Mouse (Mus musculus): ENCODE results near the gene Cnn1. TPM values are rescaled to one million over a fixed set of nuclear protein-coding genes. Genes with fewer than 3 reads are reported as not detected.

Cnn1 gene
- polyA plus RNA-seq, 1 experiment from 2014 or later = 157 TPM

DNA sequence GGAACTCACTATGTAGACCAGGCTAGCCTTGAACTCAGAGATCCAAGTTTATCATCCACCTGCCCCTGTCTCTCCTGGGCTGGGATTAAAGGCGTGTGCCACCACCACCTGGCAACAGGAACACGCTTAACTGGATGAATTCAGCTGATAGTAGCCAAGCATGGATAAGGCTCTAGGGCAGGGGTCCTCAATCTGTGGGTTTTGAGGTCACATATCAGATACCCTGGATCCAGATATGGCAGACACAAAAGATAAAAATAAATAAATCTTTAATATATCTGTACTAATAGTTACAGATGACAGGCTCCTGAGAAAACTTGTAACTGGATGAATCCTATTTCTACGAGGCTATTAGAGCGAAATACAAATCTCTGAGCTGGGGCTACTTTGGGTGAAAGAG is 16.6 kb downstream of the Cnn1 start:
- H3K36me3 ChIP-seq = peaks cover 24% of the 10 kb centered on the region
- no peaks in the 10 kb centered on the region for H3K9me3 ChIP-seq (replicated peaks)
- H3K9ac ChIP-seq = no peak overlapping the region
- peak overlapping the region; percentile 95 for H3K4me3 ChIP-seq
- WGBS = 86% methylated on average over 4 of the region's 4 CpGs
- H3K27ac ChIP-seq = no peak overlapping the region
- peaks cover 18% of the 10 kb centered on the region for H3K4me1 ChIP-seq (replicated peaks)
- ATAC-seq (replicated peaks; ENCODE audit: insufficient number of reproducible peaks, insufficient read depth, low FRiP score, low read depth) = no peak
- no peaks in the 10 kb centered on the region for H3K27me3 ChIP-seq
- H3K4me2 ChIP-seq = peak overlapping the region; percentile 87

DNA sequence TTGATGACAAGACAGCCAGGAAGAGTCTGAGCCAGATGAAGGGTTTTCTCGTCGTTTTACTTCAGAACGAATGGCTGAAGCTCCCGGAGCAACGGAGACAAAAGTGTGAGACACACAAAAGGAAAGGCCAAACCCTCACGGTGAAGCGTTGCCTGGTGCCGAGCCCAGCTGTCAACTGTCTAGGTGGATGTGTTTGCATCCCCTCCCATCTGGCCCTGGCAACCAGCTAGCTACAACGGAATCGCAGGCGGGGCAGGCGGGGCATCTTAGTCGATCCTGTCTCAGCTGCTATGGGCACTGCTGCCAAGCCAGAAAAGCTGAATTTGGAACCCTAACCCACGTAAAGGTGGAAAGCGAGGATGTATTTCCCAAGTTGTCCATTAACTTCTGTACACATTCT is 17.1 kb downstream of the Cnn1 start:
- peak overlapping the region; percentile 87 for H3K4me2 ChIP-seq
- whole genome bisulfite sequencing = 24% methylated on average over 15 of the region's 15 CpGs
- H3K9me3 ChIP-seq (replicated peaks) = no peaks in the 10 kb centered on the region
- peaks cover 18% of the 10 kb centered on the region for H3K4me1 ChIP-seq (replicated peaks)
- H3K27ac ChIP-seq = no peak overlapping the region
- ATAC-seq (replicated peaks; ENCODE audit: insufficient number of reproducible peaks, insufficient read depth, low FRiP score, low read depth) = no peak
- H3K4me3 ChIP-seq = peak overlapping the region; percentile 95
- H3K9ac ChIP-seq = peak overlapping the region; percentile 90
- peaks cover 24% of the 10 kb centered on the region for H3K36me3 ChIP-seq
- H3K27me3 ChIP-seq = no peaks in the 10 kb centered on the region

GRCm38 (mm10) chr9:22116740-22117426 is 17.9 kb downstream of the Cnn1 start, which contains the start of gene Elof1:
TSS of gene Elof1 (minus strand) at chr9:22117172.
- Histone ChIP-seq H3K9me3 (replicated peaks) (no peaks in the 10 kb centered on the region), H3K36me3 (peaks cover 19% of the 10 kb centered on the region), H3K4me3 (peak within 1 kb of the TSS; percentile 95), H3K27ac (peak within 1 kb of the TSS; percentile 69), H3K27me3 (no peaks in the 10 kb centered on the region), H3K4me1 (replicated peaks) (peaks cover 18% of the 10 kb centered on the region), H3K9ac (peak within 1 kb of the TSS; percentile 90), H3K4me2 (peak within 1 kb of the TSS; percentile 87)
- peak; percentile 91 for ATAC-seq (replicated peaks; ENCODE audit: insufficient number of reproducible peaks, insufficient read depth, low FRiP score, low read depth)
- under 1% methylated on average over 52 of the region's 52 CpGs for WGBS

DNA sequence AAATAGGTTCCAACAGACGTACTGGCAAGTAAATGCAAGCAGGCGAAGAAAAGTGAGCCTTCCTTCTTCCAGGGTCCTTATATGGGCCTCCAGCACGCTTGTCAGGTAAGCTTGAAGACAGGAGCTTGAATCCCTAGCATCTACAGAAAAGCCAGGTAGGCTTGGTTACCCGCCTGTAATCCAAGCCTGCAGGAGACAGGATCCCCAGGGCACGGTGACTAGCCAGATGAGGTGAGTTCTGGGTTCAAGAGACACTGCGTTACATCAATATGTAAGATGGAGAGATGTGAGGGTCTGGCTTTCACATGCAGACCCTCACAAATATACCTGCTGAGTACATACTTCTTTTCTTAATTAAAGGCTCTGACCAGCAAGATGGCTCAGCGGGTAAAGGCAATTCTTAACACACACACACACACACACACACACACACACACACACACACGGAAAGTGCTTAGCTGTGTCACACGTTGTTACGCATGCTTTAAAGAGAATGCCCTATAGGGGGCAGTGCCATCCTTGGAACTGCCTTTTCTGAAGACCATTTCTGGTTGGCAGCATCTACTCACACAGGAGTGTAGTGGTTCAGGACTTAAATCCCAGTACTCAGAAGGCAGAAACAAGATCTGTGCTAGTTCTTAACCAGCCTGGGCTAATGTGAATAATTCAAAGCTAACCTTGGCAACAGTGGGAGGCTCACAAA is 18.9 kb downstream of the Cnn1 start:
- Histone ChIP-seq H3K36me3 (peaks cover 9% of the 10 kb centered on the region), H3K4me3 (peak overlapping the region; percentile 95), H3K27ac (no peak overlapping the region; the same call in 1 of the 2 replicates)

DNA sequence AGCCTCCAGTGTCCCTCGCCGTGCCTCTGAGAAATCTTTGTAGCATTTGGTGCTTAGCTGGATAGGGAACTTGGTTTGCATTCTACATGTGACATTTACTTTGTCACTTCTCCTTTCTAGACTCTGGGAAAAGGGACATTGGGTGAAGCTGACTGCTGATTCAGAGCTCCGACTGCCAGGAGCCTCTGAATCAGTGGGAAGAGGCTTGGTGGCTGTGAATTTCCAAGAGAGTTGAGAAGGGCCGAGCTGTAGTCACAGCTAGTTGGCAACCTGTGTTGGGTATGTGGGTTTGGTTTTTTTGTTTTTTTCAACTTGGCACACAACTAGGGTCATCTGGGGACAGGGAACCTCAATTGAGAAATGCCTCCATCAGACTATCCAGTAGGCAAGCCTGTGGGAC is 20.5 kb downstream of the Cnn1 start:
- H3K4me2 ChIP-seq = no peak overlapping the region
- H3K4me3 ChIP-seq = no peak overlapping the region
- no peaks in the 10 kb centered on the region for H3K36me3 ChIP-seq
- no peak for ATAC-seq (replicated peaks; ENCODE audit: insufficient number of reproducible peaks, insufficient read depth, low FRiP score, low read depth)
- no peaks in the 10 kb centered on the region for H3K27me3 ChIP-seq
- no peaks in the 10 kb centered on the region for H3K9me3 ChIP-seq (replicated peaks)
- no peak overlapping the region for H3K27ac ChIP-seq
- H3K9ac ChIP-seq = no peak overlapping the region
- peaks cover 18% of the 10 kb centered on the region for H3K4me1 ChIP-seq (replicated peaks)
- 90% methylated on average over 4 of the region's 4 CpGs for WGBS

More for the DNA sequence above, 18.9 kb downstream of the Cnn1 start:
- Histone ChIP-seq H3K4me2 (peak overlapping the region; percentile 87), H3K27me3 (no peaks in the 10 kb centered on the region), H3K9ac (peak overlapping the region; percentile 55; the same call in 1 of the 2 replicates), H3K9me3 (replicated peaks) (no peaks in the 10 kb centered on the region), H3K4me1 (replicated peaks) (peaks cover 18% of the 10 kb centered on the region)
- WGBS = 35% methylated on average over 10 of the region's 10 CpGs
- no peak for ATAC-seq (replicated peaks; ENCODE audit: insufficient number of reproducible peaks, insufficient read depth, low FRiP score, low read depth)

DNA sequence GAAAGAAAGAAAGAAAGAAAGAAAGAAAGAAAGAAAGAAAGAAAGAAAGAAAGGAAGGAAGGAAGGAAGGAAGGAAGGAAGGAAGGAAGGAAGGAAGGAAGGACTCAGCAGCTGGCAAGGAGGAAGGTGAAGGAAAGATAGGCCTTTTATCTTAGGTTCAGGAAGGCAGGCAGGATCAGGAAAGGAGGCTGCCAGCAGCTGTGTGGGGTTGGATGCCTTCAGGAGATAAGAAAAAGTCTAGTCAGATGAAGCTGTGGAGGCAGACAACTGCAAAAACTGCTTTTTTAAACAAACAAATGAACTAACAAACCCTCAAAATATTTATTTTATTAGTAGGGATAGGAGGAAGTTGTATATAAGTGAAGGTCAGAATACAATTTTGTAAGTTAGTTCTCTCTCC is 22.5 kb downstream of the Cnn1 start:
- Histone ChIP-seq H3K4me3 (no peak overlapping the region), H3K9me3 (replicated peaks) (no peaks in the 10 kb centered on the region), H3K4me2 (no peak overlapping the region), H3K9ac (no peak overlapping the region), H3K36me3 (no peaks in the 10 kb centered on the region), H3K27ac (no peak overlapping the region), H3K4me1 (replicated peaks) (peaks cover 8% of the 10 kb centered on the region; the same call in 1 of the 2 replicates), H3K27me3 (no peaks in the 10 kb centered on the region)
- ATAC-seq (replicated peaks; ENCODE audit: insufficient number of reproducible peaks, insufficient read depth, low FRiP score, low read depth) = no peak

GRCm38 (mm10) chr9:22122005-22122404 is 23.0 kb downstream of the Cnn1 start:
- ATAC-seq (replicated peaks; ENCODE audit: insufficient number of reproducible peaks, insufficient read depth, low FRiP score, low read depth) = no peak
- no peaks in the 10 kb centered on the region for H3K27me3 ChIP-seq
- peaks cover 8% of the 10 kb centered on the region; the same call in 1 of the 2 replicates for H3K4me1 ChIP-seq (replicated peaks)
- H3K36me3 ChIP-seq = no peaks in the 10 kb centered on the region
- 53% methylated on average over 3 of the region's 3 CpGs for WGBS
- H3K4me3 ChIP-seq = no peak overlapping the region
- no peak overlapping the region for H3K9ac ChIP-seq
- H3K4me2 ChIP-seq = no peak overlapping the region
- no peaks in the 10 kb centered on the region for H3K9me3 ChIP-seq (replicated peaks)
- no peak overlapping the region for H3K27ac ChIP-seq

GRCm38 (mm10) chr9:22123069-22123609 is 24.1 kb downstream of the Cnn1 start:
- no peak overlapping the region for H3K4me3 ChIP-seq
- no peak overlapping the region for H3K27ac ChIP-seq
- no peaks in the 10 kb centered on the region for H3K9me3 ChIP-seq (replicated peaks)
- no peaks in the 10 kb centered on the region for H3K36me3 ChIP-seq
- H3K27me3 ChIP-seq = no peaks in the 10 kb centered on the region
- no peak for ATAC-seq (replicated peaks; ENCODE audit: insufficient number of reproducible peaks, insufficient read depth, low FRiP score, low read depth)
- 82% methylated on average over 7 of the region's 7 CpGs for WGBS
- H3K9ac ChIP-seq = no peak overlapping the region
- H3K4me2 ChIP-seq = no peak overlapping the region
- H3K4me1 ChIP-seq (replicated peaks) = no peaks in the 10 kb centered on the region

DNA sequence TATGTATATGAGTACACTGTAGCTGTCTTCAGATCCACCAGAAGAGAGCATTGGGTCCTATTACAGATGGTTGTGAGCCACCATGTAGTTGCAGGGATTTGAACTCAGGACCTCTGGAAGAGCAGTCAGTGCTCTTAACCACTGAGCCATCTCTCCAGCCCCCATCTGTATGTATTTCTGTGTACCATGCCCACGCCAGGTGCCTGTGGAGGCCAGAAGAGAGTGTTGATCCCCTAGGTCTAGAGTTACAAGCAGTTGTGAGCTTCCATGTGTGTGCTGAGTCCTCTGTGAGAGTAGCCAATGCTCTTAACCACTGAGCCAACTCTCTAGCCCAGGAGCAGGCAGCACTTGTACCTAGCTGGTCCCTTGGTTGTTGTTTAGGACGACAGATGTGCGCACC is 25.2 kb downstream of the Cnn1 start:
- Histone ChIP-seq H3K27me3 (no peaks in the 10 kb centered on the region), H3K4me3 (no peak overlapping the region), H3K4me2 (no peak overlapping the region), H3K36me3 (no peaks in the 10 kb centered on the region), H3K4me1 (replicated peaks) (no peaks in the 10 kb centered on the region), H3K27ac (no peak overlapping the region), H3K9ac (no peak overlapping the region), H3K9me3 (replicated peaks) (no peaks in the 10 kb centered on the region)
- 81% methylated on average over 3 of the region's 3 CpGs for WGBS
- no peak for ATAC-seq (replicated peaks; ENCODE audit: insufficient number of reproducible peaks, insufficient read depth, low FRiP score, low read depth)

- Histone ChIP-seq H3K4me2 (no peak overlapping the region), H3K9me3 (replicated peaks) (no peaks in the 10 kb centered on the region), H3K36me3 (no peaks in the 10 kb centered on the region), H3K27me3 (no peaks in the 10 kb centered on the region), H3K9ac (no peak overlapping the region), H3K27ac (no peak overlapping the region), H3K4me3 (no peak overlapping the region), H3K4me1 (replicated peaks) (no peaks in the 10 kb centered on the region)
- no peak for ATAC-seq (replicated peaks; ENCODE audit: insufficient number of reproducible peaks, insufficient read depth, low FRiP score, low read depth)
- 80% methylated on average over 15 of the region's 15 CpGs for WGBS
Measured at GRCm38 (mm10) chr9:22125246-22126027, 26.4 kb downstream of the Cnn1 start.

Measured in heart, embryonic 15.5 days (tissue).